Comparison of ENCODE assay signal across 11 mouse cellular contexts in genomic region chr5:122402772-122403171, GRCm38 (mm10). TPM values are rescaled to one million over a fixed set of nuclear protein-coding genes. Genes with fewer than 3 reads are reported as not detected.
A peak's percentile ranks its signal among the peaks of the same experiment; 100 is the strongest.
DNase-seq lines count a peak whose midpoint lies in the region; ATAC-seq lines count a peak whose summit lies in the region.
"Had no signal": no experiment of that assay in that cellular context is flagged by ENCODE, and none has a peak within 500 bp of the region (broad histone marks: within the 10 kb centered on the region; RNA-seq: fewer than 3 reads in every experiment).

No protein-coding gene starts in this region.

- WGBS in kidney, embryonic 14.5 days = 88% methylated on average over 5 of the region's 5 CpGs

- no peaks in the 10 kb centered on the region for H3K4me1 ChIP-seq in kidney, embryonic 14.5 days (ENCODE audit: control insufficient read depth, insufficient read depth, low read length)
- H3K4me1 ChIP-seq: limb, embryonic 15.5 days; neural tube, embryonic 13.5 days had no signal

- H3K9ac ChIP-seq in kidney, embryonic 14.5 days (ENCODE audit: low read depth, low read length) = no peak overlapping the region
- H3K9ac ChIP-seq: limb, embryonic 15.5 days; neural tube, embryonic 13.5 days had no signal

- H3K36me3 ChIP-seq in kidney, embryonic 14.5 days (ENCODE audit: control insufficient read depth, insufficient read depth, low read length) = peaks cover 74% of the 10 kb centered on the region

- 0 out of 2 replicates have a peak, but pooled peaks cover 3% of the 10 kb centered on the region for H3K9me3 ChIP-seq in kidney, embryonic 14.5 days (ENCODE audit: control insufficient read depth, low read length)
- H3K9me3 ChIP-seq: limb, embryonic 15.5 days had no signal

- intact Hi-C loops in heart, postnatal 25 days (cut with DNase I) = loop anchor here (5.0 kb wide), 1 partner anchor 325 kb away; no protein-coding TSS in a partner anchor

- H3K4me2 ChIP-seq in kidney, embryonic 14.5 days (replicated peaks; ENCODE audit: low read depth, low read length) = no peak overlapping the region
- H3K4me2 ChIP-seq: limb, embryonic 15.5 days; neural tube, embryonic 13.5 days had no signal

- no peak for ATAC-seq in kidney, embryonic 14.5 days (ENCODE audit: low FRiP score, low TSS enrichment)

- no peak overlapping the region for H3K4me3 ChIP-seq in kidney, embryonic 14.5 days (ENCODE audit: low read length)
- H3K4me3 ChIP-seq: erythroblast, embryonic 14.5 days; limb, embryonic 15.5 days; neural tube, embryonic 13.5 days had no signal

- no peaks in the 10 kb centered on the region for H3K27me3 ChIP-seq in kidney, embryonic 14.5 days (ENCODE audit: control insufficient read depth, insufficient read depth, low read length)
- H3K27me3 ChIP-seq: limb, embryonic 15.5 days; neural tube, embryonic 13.5 days had no signal

- DNase-seq in cerebellum, postnatal 25 days = peak; percentile 47 to 51
- no peak for DNase-seq in cerebellum, adult 11-12 months
- peak; percentile 39 for DNase-seq in kidney, postnatal 10 days
- peak; percentile 67 for DNase-seq in heart, postnatal 25 days (ENCODE audit: low spot score)
- DNase-seq in lung, postnatal 36 days = peak; percentile 67
- DNase-seq in spleen, adult 12 weeks (ENCODE audit: low spot score) = no peak
- DNase-seq in spleen, postnatal 14 days (ENCODE audit: low spot score in 2 of 2) = no peak

- no peak overlapping the region for H3K27ac ChIP-seq in kidney, embryonic 14.5 days (ENCODE audit: low read depth, low read length)
- H3K27ac ChIP-seq: limb, embryonic 15.5 days; neural tube, embryonic 13.5 days had no signal

RNA-seq across cellular contexts. Expression of gene Arpc3, which starts 11.1 kb away (rescaled TPM):
- polyA plus RNA-seq in kidney, embryonic 14.5 days (2014; fragmentation: Nextera tagmentation; extraction: Ambion mirVana) = 32.5 and 201 TPM in 2 replicates
- 10 to 100 TPM; 93.0 to 94.1 TPM for total RNA-seq in heart, postnatal 25 days (2021)

RNA-seq across cellular contexts. Expression of gene Anapc7, which starts 18.7 kb away (rescaled TPM):
- 29.1 and 32.5 TPM in 2 replicates for polyA plus RNA-seq in kidney, embryonic 14.5 days (2014; fragmentation: Nextera tagmentation; extraction: Ambion mirVana)
- 10 to 100 TPM; 27.3 to 28.1 TPM for total RNA-seq in heart, postnatal 25 days (2021)

RNA-seq across cellular contexts. Expression of gene Fam216a, which starts 30.6 kb away (rescaled TPM):
- polyA plus RNA-seq in kidney, embryonic 14.5 days (2014; fragmentation: Nextera tagmentation; extraction: Ambion mirVana) = 73.6 and 76.0 TPM in 2 replicates
- total RNA-seq in heart, postnatal 25 days (2021) = 10 to 100 TPM; 11.3 to 15.6 TPM

RNA-seq across cellular contexts. Expression of gene Gpn3, which starts 31.1 kb away (rescaled TPM):
- polyA plus RNA-seq in kidney, embryonic 14.5 days (2014; fragmentation: Nextera tagmentation; extraction: Ambion mirVana) = 77.6 and 82.6 TPM in 2 replicates
- total RNA-seq in heart, postnatal 25 days (2021) = 10 to 100 TPM; 22.9 to 26.6 TPM

RNA-seq across cellular contexts. Expression of gene Vps29, which starts 48.6 kb away (rescaled TPM):
- polyA plus RNA-seq in kidney, embryonic 14.5 days (2014; fragmentation: Nextera tagmentation; extraction: Ambion mirVana) = 224 and 236 TPM in 2 replicates
- total RNA-seq in heart, postnatal 25 days (2021) = 10 to 100 TPM; 82.6 to 89.5 TPM

Comparison
In these comparisons a context has a peak if more than half of its experiments do, and no peak if none do; other contexts are left out.
1. DNase-seq: peak in cerebellum, postnatal 25 days (2 of 2), kidney, postnatal 10 days (single experiment), heart, postnatal 25 days (single experiment) and lung, postnatal 36 days (single experiment); none in cerebellum, adult 11-12 months (single experiment), spleen, adult 12 weeks (single experiment) and spleen, postnatal 14 days (0 of 2).